Mouse (Mus musculus) megakaryocyte progenitor cell, adult 5-6 weeks (primary cell): ENCODE data around the gene Rps16. TPM values are rescaled to one million over a fixed set of nuclear protein-coding genes. Genes with fewer than 3 reads are reported as not detected.

Source experiments
- ATAC-seq: replicated peaks from 2 replicates; pipeline ENCODE4 v1.8.0; 2016; ENCODE audit warnings: mild to moderate bottlenecking, moderate TSS enrichment, inconsistent platforms; ENCODE audit not compliant: poor library complexity
- total RNA-seq, 2 experiments: library from RNA; stranded (forward) in 1 of 2; stranded (reverse) in 1 of 2; fragments of 157-497, 149-512 nt in 1 of 2; fragments of 200-1000 nt in 1 of 2; gene quantifications; 2 replicates each; pipeline versions ENCODE4 v1.2.3 to v1.2.4; 2015 to 2017

The Rps16 gene
- total RNA-seq, 2 experiments from 2014 or later = 756 to 3,279 TPM

DNA sequence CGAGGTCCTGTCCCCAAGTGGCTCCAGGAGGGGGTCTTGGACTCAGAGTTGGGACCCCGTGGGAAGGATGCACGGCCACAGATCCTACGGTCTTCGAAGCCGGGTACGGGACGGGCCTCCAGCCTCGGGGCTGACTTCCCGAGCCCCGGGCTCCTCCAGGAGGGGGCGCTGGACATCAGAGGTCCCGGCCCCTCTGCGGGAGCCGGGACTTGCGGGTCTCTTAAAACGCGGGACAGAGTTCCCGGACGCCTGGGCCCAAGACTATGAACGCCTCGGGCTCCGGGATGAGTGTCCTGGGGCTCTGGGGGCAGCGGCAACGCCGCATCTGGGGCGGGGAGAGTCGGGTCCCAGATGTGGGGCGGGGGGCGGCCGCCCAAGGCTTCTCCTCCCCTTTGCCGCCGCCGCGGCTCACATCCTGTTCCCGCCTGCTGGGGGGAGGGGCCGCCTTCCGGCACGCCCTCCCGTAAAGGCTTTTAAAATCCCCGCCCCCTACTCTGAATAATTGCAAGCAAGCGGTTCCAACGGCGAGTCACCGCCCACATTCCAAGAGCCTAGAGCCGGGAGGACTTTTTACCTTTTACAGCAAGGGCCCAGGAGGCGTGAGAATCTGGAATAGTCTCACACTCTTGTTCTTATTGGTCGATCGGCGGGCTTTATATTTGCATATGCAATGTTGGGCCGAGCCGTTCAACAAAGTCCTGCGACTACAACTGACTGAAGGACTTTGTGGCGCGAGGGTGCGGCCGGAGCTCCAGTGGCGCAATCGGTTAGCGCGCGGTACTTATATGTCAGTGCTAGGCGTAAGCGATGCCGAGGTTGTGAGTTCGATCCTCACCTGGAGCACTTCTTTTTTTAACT is 22.0 kb downstream of the Rps16 start, which contains the start of gene Plekhg2:
Gene Plekhg2, minus strand, starts transcription at position 349 of the 858 bp plus-strand sequence.
- ATAC-seq = peak; percentile 67

- peak; percentile 21 for ATAC-seq
These were observed 22.7 kb downstream of the Rps16 start for GRCm38 (mm10) chr7:28373131-28373581.

DNA sequence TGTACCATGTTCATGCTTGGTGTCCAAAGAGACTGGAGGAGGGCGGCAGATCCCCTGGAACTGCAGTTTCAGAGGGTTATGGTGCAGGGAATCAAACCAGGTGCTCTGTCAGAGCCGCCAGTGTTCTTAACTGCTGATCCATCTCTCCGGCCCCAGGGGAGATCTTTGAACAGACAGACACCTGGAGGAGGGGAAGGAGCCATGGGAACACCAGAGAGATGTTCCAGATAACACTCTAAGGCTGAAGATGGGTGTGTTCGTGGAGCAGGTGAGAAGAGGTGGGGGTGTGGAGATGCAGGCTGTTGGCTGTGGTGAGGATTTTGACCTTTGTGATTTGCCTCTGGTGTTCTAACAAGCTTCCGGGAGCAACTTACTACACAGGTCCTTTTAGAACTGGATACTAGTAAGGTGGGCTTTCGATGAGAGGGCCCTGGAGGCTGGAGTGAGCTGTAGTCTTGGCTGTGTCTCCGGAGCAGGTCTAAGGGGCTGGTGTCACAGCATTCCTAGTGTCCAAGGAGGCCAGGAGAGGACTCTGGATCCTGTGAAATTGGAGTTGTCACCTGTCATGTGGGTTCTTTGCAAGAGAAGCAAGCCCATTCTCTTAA is 23.5 kb downstream of the Rps16 start:
- no peak for ATAC-seq

GRCm38 (mm10) chr7:28374647-28375046 is 24.2 kb downstream of the Rps16 start:
- ATAC-seq = no peak

- peak; percentile 47 for ATAC-seq
These were observed 24.9 kb downstream of the Rps16 start for GRCm38 (mm10) chr7:28375176-28375921.

GRCm38 (mm10) chr7:28376011-28376771 is 25.7 kb downstream of the Rps16 start:
- no peak for ATAC-seq

DNA sequence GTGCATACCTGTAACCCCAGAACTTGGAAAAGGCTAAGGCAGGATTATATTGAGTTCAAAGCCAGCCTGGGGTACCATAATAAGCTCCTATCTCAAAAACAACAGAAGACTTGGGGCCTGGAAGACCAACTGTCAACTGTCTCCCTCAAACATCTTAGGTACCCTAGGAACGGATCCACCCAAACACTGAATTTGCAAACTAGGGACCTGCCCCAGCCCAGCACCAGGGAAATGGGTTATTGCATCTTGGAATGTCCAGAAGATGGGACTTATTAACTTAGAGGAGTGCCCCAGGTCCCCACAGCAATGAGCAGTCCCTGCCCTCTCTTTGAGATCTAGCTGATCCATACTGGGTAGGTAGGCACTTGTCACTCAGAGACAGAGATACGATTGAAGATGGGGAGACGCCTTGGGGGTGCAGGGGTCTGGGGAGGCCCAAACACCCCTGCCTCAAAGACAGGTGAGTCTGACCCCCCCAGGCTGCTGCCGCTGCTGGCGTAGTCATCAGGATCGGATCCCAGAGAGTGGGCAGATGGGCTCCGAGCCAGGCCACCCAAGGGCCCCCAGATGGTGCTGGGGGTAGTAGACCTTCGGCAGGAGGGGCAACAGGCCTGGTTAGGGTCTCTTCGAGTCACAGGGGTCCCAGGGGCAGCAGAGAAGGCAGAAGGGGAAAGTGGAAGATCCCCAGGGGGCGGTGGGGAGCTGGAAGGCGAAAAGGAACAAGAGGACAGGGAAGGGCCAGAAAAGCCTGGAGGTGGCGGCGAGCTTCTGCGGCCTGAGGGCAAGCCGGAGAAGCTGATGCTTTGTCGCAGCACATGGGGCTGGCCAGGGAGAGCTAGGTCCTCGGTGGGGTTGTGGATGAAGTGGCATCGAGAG is 27.0 kb downstream of the Rps16 start:
- no peak for ATAC-seq

GRCm38 (mm10) chr7:28378066-28378690 is 27.7 kb downstream of the Rps16 start:
- ATAC-seq = no peak

DNA sequence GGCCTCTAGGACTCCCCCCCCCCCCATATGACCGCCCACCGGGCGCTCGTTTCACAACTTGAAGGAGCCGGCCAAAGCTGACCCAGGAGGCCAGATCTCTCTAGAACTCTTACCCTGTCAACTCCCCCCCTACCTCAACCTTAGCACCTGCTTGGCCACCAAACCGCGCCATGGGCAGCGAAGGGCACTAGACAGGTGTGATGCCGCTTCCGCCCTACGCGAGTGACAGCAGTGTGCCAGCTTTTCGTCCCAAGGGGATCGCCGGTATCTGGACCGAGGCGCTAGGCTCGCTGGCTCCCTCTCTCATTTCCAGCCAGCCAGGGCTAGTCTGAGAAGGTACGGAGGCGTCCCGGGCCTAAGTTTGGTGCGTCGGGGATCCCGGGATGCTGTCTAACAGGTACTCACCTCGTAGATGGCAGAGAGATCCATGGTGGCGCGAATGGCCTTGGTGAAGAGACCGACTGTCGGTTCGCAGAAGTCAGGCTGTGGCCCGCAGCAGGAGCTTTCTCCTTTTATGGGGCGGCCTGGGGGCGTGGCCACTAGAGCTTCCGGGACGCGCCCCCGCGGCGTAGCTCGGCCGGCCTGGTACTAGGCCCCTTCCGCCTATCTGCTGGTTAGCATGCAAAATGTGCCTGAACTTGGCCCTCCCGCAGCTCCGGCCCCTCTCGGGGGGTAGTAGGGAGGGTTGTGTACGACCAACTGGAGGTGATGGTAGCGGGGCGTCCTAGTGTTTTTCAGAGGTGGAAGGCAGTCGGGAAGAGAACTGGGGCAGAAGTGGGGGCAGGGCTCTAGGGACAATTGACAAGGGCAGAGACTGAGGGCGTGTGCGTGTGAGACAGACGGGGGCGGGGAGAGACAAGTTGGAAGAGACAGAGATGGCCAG is 28.6 kb downstream of the Rps16 start:
- ATAC-seq = peak; percentile 30

GRCm38 (mm10) chr7:28380237-28381016 is 30.0 kb downstream of the Rps16 start, which contains the start of gene Zfp36:
Gene Zfp36, minus strand, starts transcription at chr7:28380253.
- ATAC-seq = no peak

DNA sequence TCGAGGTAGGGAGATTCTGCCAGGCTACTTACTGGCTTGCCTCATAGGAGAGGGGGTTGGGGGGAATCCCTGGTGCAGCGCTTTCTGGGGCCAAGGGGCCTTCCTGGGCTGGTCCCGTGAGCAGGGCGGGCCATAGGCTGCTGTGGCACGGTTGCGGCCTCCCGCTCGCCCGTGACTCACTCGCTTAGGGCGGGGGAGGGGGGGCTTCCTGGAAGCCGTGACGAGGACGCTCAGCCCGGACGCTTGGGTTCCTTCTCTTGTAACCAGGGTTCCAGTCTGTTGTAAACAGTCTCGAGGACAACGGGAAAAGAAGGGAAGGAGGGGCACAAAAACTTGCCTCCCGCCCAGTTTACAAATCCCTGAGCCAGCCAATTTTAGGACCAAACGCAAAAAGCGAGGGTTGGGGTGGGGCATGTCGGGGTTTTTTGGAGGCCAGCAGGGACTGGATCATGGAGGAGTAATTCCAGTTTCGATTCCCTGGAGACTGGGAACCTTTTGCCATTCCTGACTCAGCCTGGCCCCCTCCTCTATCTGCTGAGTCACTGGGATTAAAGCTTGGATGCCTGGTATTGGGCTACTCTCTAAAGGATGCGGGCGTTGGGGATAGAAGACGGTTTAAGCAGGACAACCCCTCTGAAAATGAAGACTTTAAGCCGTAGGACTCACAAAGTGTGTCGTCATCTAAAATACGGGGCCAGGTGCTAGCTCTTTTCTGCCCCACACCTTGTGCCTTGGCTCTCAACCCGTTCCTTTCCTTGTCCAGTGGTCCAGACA is 30.8 kb downstream of the Rps16 start:
- ATAC-seq = peak; percentile 28

- peak; percentile 7 for ATAC-seq
These were observed 31.5 kb downstream of the Rps16 start for GRCm38 (mm10) chr7:28381938-28382337.

DNA sequence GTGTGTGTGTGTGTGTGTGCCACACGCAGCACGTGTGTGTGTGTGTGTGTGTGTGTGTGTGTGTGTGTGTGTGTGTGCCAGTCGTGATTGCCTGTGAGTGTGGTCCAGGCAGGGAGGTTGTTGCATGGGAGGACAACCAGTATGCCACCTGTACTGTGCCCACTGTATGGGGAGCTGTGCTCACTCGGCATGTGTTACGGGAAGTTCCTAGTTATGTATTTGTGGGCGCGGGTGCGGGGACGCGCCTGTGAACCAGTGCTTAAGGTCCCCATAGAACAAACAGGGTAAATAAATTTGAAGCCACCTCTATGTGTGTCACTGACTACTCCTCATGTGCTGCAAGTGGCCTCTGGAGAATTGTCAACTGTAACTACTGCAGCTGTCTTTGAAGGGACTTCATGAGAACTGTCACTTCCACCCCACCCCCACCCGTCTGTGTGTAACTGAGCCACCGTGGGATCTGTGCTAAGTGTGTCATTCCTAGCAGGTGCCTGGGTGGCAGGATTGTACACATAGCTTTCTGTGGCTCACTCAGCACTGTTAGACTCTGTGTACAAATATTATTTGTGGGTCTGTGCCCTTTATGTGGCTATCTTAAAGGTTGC is 32.0 kb downstream of the Rps16 start:
- ATAC-seq = peak; percentile 0

DNA sequence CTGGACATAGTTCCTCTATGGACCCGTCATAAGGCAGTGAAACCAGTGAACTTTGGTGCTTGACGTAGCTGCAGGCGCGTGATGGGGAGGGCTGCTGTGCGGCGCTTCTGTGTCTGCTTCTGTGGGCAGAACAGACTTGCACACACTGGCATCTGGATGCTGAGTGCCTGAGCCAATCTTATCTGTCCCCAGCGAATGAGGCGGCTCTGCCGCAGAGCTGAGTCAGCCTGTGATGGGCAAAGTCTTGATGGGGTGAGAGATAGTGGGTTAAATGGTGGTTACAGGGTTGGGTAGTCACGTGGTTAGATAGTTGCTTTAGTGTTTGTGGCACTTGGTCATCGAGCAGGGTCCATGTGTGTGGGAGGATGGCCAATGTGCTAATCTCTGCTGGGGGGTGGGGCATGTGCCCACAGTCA is 32.5 kb downstream of the Rps16 start:
- peak; percentile 38 for ATAC-seq

- ATAC-seq = no peak
These were observed 33.2 kb downstream of the Rps16 start for GRCm38 (mm10) chr7:28383606-28384005.

DNA sequence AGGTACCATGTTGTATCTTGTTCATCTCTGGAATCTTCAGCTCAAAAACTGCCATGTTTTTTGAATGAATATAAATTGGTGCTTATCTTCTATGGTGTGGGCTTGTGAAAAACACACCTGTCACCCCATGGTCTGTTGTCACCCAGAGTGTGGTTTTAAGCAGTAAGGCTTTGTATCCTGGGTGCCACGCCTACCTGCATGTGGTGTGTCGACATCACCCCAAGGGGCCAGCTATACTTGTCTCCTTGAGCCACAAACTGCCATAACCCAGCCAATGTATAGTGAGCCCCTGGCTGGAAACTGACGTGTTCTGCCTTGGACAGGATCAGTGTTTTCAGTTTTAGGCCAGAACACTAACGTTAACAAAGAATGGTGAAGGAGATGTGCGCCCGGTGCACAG is 33.7 kb downstream of the Rps16 start:
- ATAC-seq = no peak
